In the genomic region with DNA sequence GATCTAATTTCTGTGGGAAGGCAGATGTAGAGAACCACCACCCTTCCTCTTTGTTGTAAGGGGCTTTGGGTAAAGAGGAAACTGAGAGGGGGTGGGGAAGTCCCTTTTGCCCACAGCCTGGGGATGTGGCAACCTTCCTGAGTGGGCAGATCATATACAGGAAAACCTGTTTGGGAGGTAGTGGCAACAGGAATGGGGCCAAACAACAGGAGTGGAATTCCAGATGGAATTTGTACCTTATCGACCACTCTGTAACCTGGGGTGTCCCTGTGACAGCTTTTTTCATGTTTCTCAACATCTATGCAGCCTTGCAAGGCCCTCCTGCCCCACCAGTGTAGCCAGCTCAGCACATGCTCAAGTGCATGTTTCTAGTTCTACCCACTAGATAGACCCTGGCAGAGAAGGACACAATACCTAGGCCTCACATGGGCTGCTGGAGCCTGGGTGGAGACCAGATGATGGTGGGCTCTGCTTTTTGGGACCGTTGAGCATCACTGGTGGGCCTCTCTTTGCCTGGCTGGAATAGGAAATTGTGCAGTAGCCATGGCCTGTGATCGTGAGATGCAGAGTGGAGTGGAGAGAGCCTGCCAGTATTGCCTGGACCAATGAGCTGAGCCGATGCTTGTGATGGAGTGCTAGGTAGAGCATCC, we compare ENCODE assay signal across 15 mouse cellular contexts. TPM values are rescaled to one million over a fixed set of nuclear protein-coding genes. Genes with fewer than 3 reads are reported as not detected.
DNase-seq lines count a peak whose midpoint lies in the region; ATAC-seq and TF ChIP-seq lines count a peak whose summit lies in the region.
"Had no signal": no experiment of that assay in that cellular context is flagged by ENCODE, and none has a peak within 500 bp of the region (broad histone marks: within the 10 kb centered on the region; RNA-seq: fewer than 3 reads in every experiment).

No protein-coding gene starts in this region.

- no peak overlapping the region for H3K9ac ChIP-seq in intestine, postnatal 0 days (ENCODE audit: low read depth, low read length)
- H3K9ac ChIP-seq: stomach, embryonic 15.5 days had no signal

- no peak overlapping the region for H3K4me2 ChIP-seq in intestine, postnatal 0 days (replicated peaks; ENCODE audit: low read depth)
- H3K4me2 ChIP-seq: stomach, embryonic 15.5 days had no signal

- TF ChIP-seq CTCF in lung, adult 2 months (IDR thresholded peaks at IDR 0.05; ENCODE audit: insufficient read depth, low read length): no peak
- TF ChIP-seq CTCF in intestine, postnatal 0 days (IDR thresholded peaks at IDR 0.05; ENCODE audit: low read depth): no peak

- WGBS in lung, adult 2 months: 79% methylated on average over 4 of the region's 4 CpGs
- WGBS in intestine, postnatal 0 days: 88% methylated on average over 4 of the region's 4 CpGs

- H3K27ac ChIP-seq in intestine, postnatal 0 days (ENCODE audit: low read depth, low read length): no peak overlapping the region
- H3K27ac ChIP-seq: limb, embryonic 10.5 days; stomach, embryonic 15.5 days had no signal

- no peak for TF ChIP-seq POLR2A in lung, adult 2 months (IDR thresholded peaks at IDR 0.05; ENCODE audit: borderline replicate concordance, extremely low read depth, low read depth, low read length)

- H3K36me3 ChIP-seq in intestine, postnatal 0 days (ENCODE audit: control insufficient read depth, insufficient read depth): peaks cover 32% of the 10 kb centered on the region
- H3K36me3 ChIP-seq: stomach, embryonic 15.5 days had no signal

- peak; percentile 29 for DNase-seq in lung, postnatal 25 days (ENCODE audit: low spot score)
- no peak for DNase-seq in lung, adult 2 months
- no peak for DNase-seq in urinary bladder, postnatal 14 days (ENCODE audit: low spot score)
- no peak for DNase-seq in heart, adult 9 months (ENCODE audit: low spot score in 2 of 2)
- DNase-seq: cerebellum, adult 2 months; heart, postnatal 4 days; kidney, adult 2 months had no signal

- H3K4me3 ChIP-seq in lung, adult 2 months (replicated peaks; ENCODE audit: extremely low read depth, low read depth, low read length): no peak overlapping the region
- H3K4me3 ChIP-seq in intestine, postnatal 0 days (ENCODE audit: low read depth, low read length): no peak overlapping the region
- H3K4me3 ChIP-seq: limb, embryonic 10.5 days; megakaryocyte, embryonic 14.5 days; stomach, embryonic 15.5 days had no signal

- H3K4me1 ChIP-seq in lung, adult 2 months (ENCODE audit: control insufficient read depth, insufficient read depth, low read length): peaks cover 4% of the 10 kb centered on the region
- no peaks in the 10 kb centered on the region; the same call in 1 of the 2 replicates for H3K4me1 ChIP-seq in intestine, postnatal 0 days (replicated peaks; ENCODE audit: control insufficient read depth, insufficient read depth, low read length)
- H3K4me1 ChIP-seq: limb, embryonic 10.5 days had no signal

- no peaks in the 10 kb centered on the region for H3K27me3 ChIP-seq in intestine, postnatal 0 days (replicated peaks; ENCODE audit: control insufficient read depth, insufficient read depth, low read length)
- H3K27me3 ChIP-seq: megakaryocyte, embryonic 14.5 days; stomach, embryonic 15.5 days had no signal

- H3K9me3 ChIP-seq in intestine, postnatal 0 days (ENCODE audit: control insufficient read depth): no peaks in the 10 kb centered on the region
- H3K9me3 ChIP-seq: limb, embryonic 10.5 days; megakaryocyte, embryonic 14.5 days; stomach, embryonic 15.5 days had no signal

- peak; percentile 4 for ATAC-seq in activated CD4-positive, CD25-positive, alpha-beta regulatory T cell, adult 4 months
- peak; percentile 75 for ATAC-seq in intestine, postnatal 0 days
- ATAC-seq in monocyte, adult 5-6 weeks (replicated peaks; ENCODE audit: insufficient number of reproducible peaks, low FRiP score, low TSS enrichment, poor library complexity, severe bottlenecking): peak; percentile 60

RNA-seq across cellular contexts. Expression of a gene that starts 4.3 kb away (rescaled TPM):
- polyA plus RNA-seq in lung, adult 2 months (2012; rRNA removed): 0.08 TPM in 1 of 2 replicates, not detected in the other
- under 1 TPM in 1 of 2 experiments, not detected in 1; 0.25 TPM for polyA plus RNA-seq in activated CD4-positive, CD25-positive, alpha-beta regulatory T cell, adult 4 months (2017; shearing (Covaris generic))
- 0.10 TPM in 1 of 2 replicates, not detected in the other for polyA plus RNA-seq in intestine, postnatal 0 days (2015; fragmentation: Nextera tagmentation; extraction: Ambion mirVana)
- not detected in 3 replicates for total RNA-seq in monocyte, adult 5-6 weeks (2017)
- total RNA-seq: adrenal gland, postnatal 4 days; heart, postnatal 4 days had no signal
- polyA plus RNA-seq: cerebellum, adult 2 months; kidney, adult 2 months; stomach, embryonic 15.5 days had no signal

RNA-seq across cellular contexts. Expression of a gene that starts 8.7 kb away (rescaled TPM):
- 1,104 and 1,411 TPM in 2 replicates for polyA plus RNA-seq in lung, adult 2 months (2012; rRNA removed)
- 1,000 to 10,000 TPM; 8,975 to 9,816 TPM for polyA plus RNA-seq in activated CD4-positive, CD25-positive, alpha-beta regulatory T cell, adult 4 months (2017; shearing (Covaris generic))
- 2,008 and 2,179 TPM in 2 replicates for polyA plus RNA-seq in intestine, postnatal 0 days (2015; fragmentation: Nextera tagmentation; extraction: Ambion mirVana)
- 4,524 to 5,565 TPM (median 5,404 TPM) in 3 replicates for total RNA-seq in monocyte, adult 5-6 weeks (2017)

RNA-seq across cellular contexts. Expression of a gene that starts 29.8 kb away (rescaled TPM):
- 0.07 TPM in 1 of 2 replicates, not detected in the other for polyA plus RNA-seq in lung, adult 2 months (2012; rRNA removed)
- polyA plus RNA-seq in activated CD4-positive, CD25-positive, alpha-beta regulatory T cell, adult 4 months (2017; shearing (Covaris generic)): under 1 TPM; 0.38 to 0.90 TPM
- polyA plus RNA-seq in intestine, postnatal 0 days (2015; fragmentation: Nextera tagmentation; extraction: Ambion mirVana): 0.04 and 0.05 TPM in 2 replicates
- not detected in 3 replicates for total RNA-seq in monocyte, adult 5-6 weeks (2017)
- total RNA-seq: heart, adult 8-10 months; heart, postnatal 4 days had no signal
- polyA plus RNA-seq: kidney, adult 2 months; limb, embryonic 10.5 days; stomach, embryonic 15.5 days had no signal

RNA-seq across cellular contexts. Expression of a gene that starts 29.9 kb away (rescaled TPM):
- not detected in 2 replicates for polyA plus RNA-seq in lung, adult 2 months (2012; rRNA removed)
- not detected for polyA plus RNA-seq in activated CD4-positive, CD25-positive, alpha-beta regulatory T cell, adult 4 months (2017; shearing (Covaris generic))
- polyA plus RNA-seq in intestine, postnatal 0 days (2015; fragmentation: Nextera tagmentation; extraction: Ambion mirVana): not detected in 2 replicates
- total RNA-seq in monocyte, adult 5-6 weeks (2017): 1.0 TPM in 1 of 3 replicates, not detected in the others
- total RNA-seq: adrenal gland, postnatal 4 days; heart, adult 8-10 months; heart, postnatal 4 days had no signal
- polyA plus RNA-seq: cerebellum, adult 2 months; kidney, adult 2 months; limb, embryonic 10.5 days; stomach, embryonic 15.5 days had no signal

RNA-seq across cellular contexts. Expression of a gene that starts 38.0 kb away (rescaled TPM):
- 7.4 and 9.2 TPM in 2 replicates for polyA plus RNA-seq in lung, adult 2 months (2012; rRNA removed)
- polyA plus RNA-seq in activated CD4-positive, CD25-positive, alpha-beta regulatory T cell, adult 4 months (2017; shearing (Covaris generic)): 1 to 10 TPM; 5.5 to 5.8 TPM
- polyA plus RNA-seq in intestine, postnatal 0 days (2015; fragmentation: Nextera tagmentation; extraction: Ambion mirVana): 3.7 and 3.8 TPM in 2 replicates
- total RNA-seq in monocyte, adult 5-6 weeks (2017): 20.2 to 28.8 TPM (median 21.4 TPM) in 3 replicates

Comparison
In these comparisons a context has a peak if more than half of its experiments do, and no peak if none do; other contexts are left out.
1. ATAC-seq: peak in every context shown above with its lines; median percentile 75 in intestine, postnatal 0 days; 60 in monocyte, adult 5-6 weeks; 4 in activated CD4-positive, CD25-positive, alpha-beta regulatory T cell, adult 4 months.